Mouse (Mus musculus) CH12.LX (cell line): ENCODE measurements at regions not wholly inside any gene's neighbourhood (a gene's known extent, or its start where the extent isn't known, plus 50 kb on each side); places are given as distances from the start of the nearest gene placed in this dataset.

Source experiments
- DNase-seq: peaks from one replicate; pipeline ENCODE4 v3.0.0-alpha.2; 2013; ENCODE audit errors: extremely low read depth
- H3K27ac ChIP-seq: 2 replicates; pipeline ENCODE4 v1.5.1; 2012; ENCODE audit warnings: low read depth, mild to moderate bottlenecking, control low read depth, moderate library complexity; ENCODE audit not compliant: insufficient read depth
- H3K27me3 ChIP-seq: replicated peaks from 2 replicates; pipeline ENCODE3; 2012; ENCODE audit warnings: inconsistent platforms
- H3K36me3 ChIP-seq, 2 experiments: replicated peaks in 1 of 2; 2 replicates each; pipeline versions ENCODE3 to v1.6.1; 2012; ENCODE audit warnings: inconsistent platforms in 1 of 2, low read length in 1 of 2, mild to moderate bottlenecking in 1 of 2, mixed read lengths in 1 of 2, moderate library complexity in 1 of 2; ENCODE audit not compliant: control insufficient read depth in 1 of 2, insufficient read depth in 1 of 2
- H3K4me1 ChIP-seq, 2 experiments: 2 replicates each; pipeline ENCODE4 v1.6.1; 2012; ENCODE audit warnings: inconsistent platforms in 1 of 2, moderate library complexity in 1 of 2; ENCODE audit not compliant: insufficient read depth in 2 of 2, control insufficient read depth in 1 of 2
- H3K4me2 ChIP-seq: 2 replicates; pipeline ENCODE4 v1.6.1; 2012; ENCODE audit warnings: low read depth, mild to moderate bottlenecking, control low read depth; ENCODE audit not compliant: poor library complexity, insufficient read depth, severe bottlenecking
- H3K4me3 ChIP-seq, 3 experiments: fragments of 150-350 bp in 1 of 3; sonication (generic) in 1 of 3; replicated peaks in 1 of 3; 2 replicates each; pipeline versions ENCODE3 to v1.5.1; 2011 to 2012; ENCODE audit warnings: low read depth in 2 of 3, low read length in 2 of 3, mild to moderate bottlenecking in 2 of 3, moderate library complexity in 2 of 3, control low read depth in 1 of 3, improper control_type of control experiment in 1 of 3, inconsistent platforms in 1 of 3, mixed read lengths in 1 of 3; ENCODE audit not compliant: poor library complexity in 1 of 3
- H3K79me2 ChIP-seq: replicated peaks from 2 replicates; pipeline ENCODE4 v1.6.1; 2012; ENCODE audit warnings: mild to moderate bottlenecking, moderate library complexity; ENCODE audit not compliant: control insufficient read depth, poor library complexity, insufficient read depth, severe bottlenecking; ENCODE audit errors: extremely low read depth
- H3K9ac ChIP-seq: 2 replicates; pipeline ENCODE4 v1.6.1; 2012; ENCODE audit warnings: low read depth, mild to moderate bottlenecking, control low read depth, moderate library complexity; ENCODE audit not compliant: insufficient read depth
- H3K9me3 ChIP-seq: replicated peaks from 2 replicates; pipeline ENCODE3; 2012; ENCODE audit warnings: low read length, inconsistent platforms, mixed read lengths
- BHLHE40 ChIP-seq: IDR thresholded peaks from 2 replicates; pipeline ENCODE4 v1.6.1; 2011; ENCODE audit warnings: mild to moderate bottlenecking, low read depth, low read length, improper control_type of control experiment
- CHD2 ChIP-seq: IDR thresholded peaks from 2 replicates; pipeline ENCODE4 v1.6.1; 2011; ENCODE audit warnings: low read length, improper control_type of control experiment
- E2F4 ChIP-seq: IDR thresholded peaks from 2 replicates; pipeline ENCODE4 v1.6.1; 2011; ENCODE audit warnings: low read depth, low read length, improper control_type of control experiment; ENCODE audit not compliant: insufficient replicate concordance
- EP300 ChIP-seq: IDR thresholded peaks from 2 replicates; pipeline ENCODE4 v1.6.1; 2011; ENCODE audit warnings: low read length, improper control_type of control experiment
- ETS1 ChIP-seq: conservative IDR thresholded peaks from 2 replicates; pipeline ENCODE4 v1.6.1; 2012; ENCODE audit warnings: low read depth, mild to moderate bottlenecking, inconsistent platforms, low read length, improper control_type of control experiment, moderate library complexity
- IRF4 ChIP-seq: IDR thresholded peaks from 2 replicates; pipeline ENCODE4 v1.6.1; 2014; ENCODE audit warnings: low read depth, mild to moderate bottlenecking, inconsistent platforms, low read length, improper control_type of control experiment
- JUN ChIP-seq: IDR thresholded peaks from 2 replicates; pipeline ENCODE4 v1.6.1; 2011; ENCODE audit warnings: low read depth, mild to moderate bottlenecking, low read length, improper control_type of control experiment, moderate library complexity; ENCODE audit not compliant: insufficient read depth
- KAT2A ChIP-seq: IDR thresholded peaks from 2 replicates; pipeline ENCODE4 v1.6.1; 2012; ENCODE audit warnings: low read length, improper control_type of control experiment, inconsistent platforms; ENCODE audit not compliant: insufficient replicate concordance
- MAFK ChIP-seq: IDR thresholded peaks from 2 replicates; pipeline ENCODE4 v1.6.1; 2011; ENCODE audit warnings: low read length, improper control_type of control experiment; ENCODE audit not compliant: insufficient replicate concordance
- NELFE ChIP-seq: IDR thresholded peaks from 2 replicates; pipeline ENCODE4 v1.6.1; 2011; ENCODE audit warnings: low read depth, low read length, improper control_type of control experiment
- NRF1 ChIP-seq: IDR thresholded peaks from 2 replicates; pipeline ENCODE4 v1.6.1; 2014; ENCODE audit warnings: low read depth, mild to moderate bottlenecking, inconsistent platforms, low read length, improper control_type of control experiment, moderate library complexity
- POLR2AphosphoS2 ChIP-seq: IDR thresholded peaks from 2 replicates; pipeline ENCODE4 v1.6.1; 2011; ENCODE audit warnings: low read depth, low read length, improper control_type of control experiment
- RAD21 ChIP-seq: IDR thresholded peaks from 2 replicates; pipeline ENCODE4 v1.6.1; 2011; ENCODE audit warnings: low read depth, mild to moderate bottlenecking, low read length, improper control_type of control experiment, moderate library complexity
- RCOR1 ChIP-seq: conservative IDR thresholded peaks from 2 replicates; pipeline ENCODE4 v1.6.1; 2012; ENCODE audit warnings: low read depth, mild to moderate bottlenecking, inconsistent platforms, low read length, improper control_type of control experiment
- SIN3A ChIP-seq: IDR thresholded peaks from 2 replicates; pipeline ENCODE4 v1.6.1; 2012; ENCODE audit warnings: low read length, improper control_type of control experiment, inconsistent platforms
- SMC3 ChIP-seq: IDR thresholded peaks from 2 replicates; pipeline ENCODE4 v1.6.1; 2011; ENCODE audit warnings: low read depth, low read length, improper control_type of control experiment
- TBP ChIP-seq: conservative IDR thresholded peaks from 2 replicates; pipeline ENCODE4 v1.6.1; 2011; ENCODE audit warnings: low read depth, low read length, improper control_type of control experiment
- USF1 ChIP-seq: IDR thresholded peaks from 2 replicates; pipeline ENCODE4 v1.6.1; 2014; ENCODE audit warnings: low read depth, mild to moderate bottlenecking, inconsistent platforms, low read length, improper control_type of control experiment
- ZNF384 ChIP-seq: IDR thresholded peaks from 2 replicates; pipeline ENCODE4 v1.6.1; 2012; ENCODE audit warnings: low read depth, low read length, improper control_type of control experiment, inconsistent platforms
- dilution Hi-C: fragments of 300-500 bp; cut with MboI; formaldehyde crosslinking; loops from 2 replicates; pipeline ENCODE4 v1.14.3; 2020; ENCODE audit warnings: low sequenced_read_pairs; ENCODE audit not compliant: extremely low pct_unique_long_range_greater_than_20kb, extremely low pct_ligation_motif_present
- in situ Hi-C: fragments of 300-500 bp; cut with MboI; formaldehyde crosslinking; loops from 3 replicates; pipeline ENCODE4 v1.14.3; 2019; ENCODE audit warnings: low sequenced_read_pairs, low pct_ligation_motif_present, low pct_unique_long_range_greater_than_20kb, mixed read lengths

DNA sequence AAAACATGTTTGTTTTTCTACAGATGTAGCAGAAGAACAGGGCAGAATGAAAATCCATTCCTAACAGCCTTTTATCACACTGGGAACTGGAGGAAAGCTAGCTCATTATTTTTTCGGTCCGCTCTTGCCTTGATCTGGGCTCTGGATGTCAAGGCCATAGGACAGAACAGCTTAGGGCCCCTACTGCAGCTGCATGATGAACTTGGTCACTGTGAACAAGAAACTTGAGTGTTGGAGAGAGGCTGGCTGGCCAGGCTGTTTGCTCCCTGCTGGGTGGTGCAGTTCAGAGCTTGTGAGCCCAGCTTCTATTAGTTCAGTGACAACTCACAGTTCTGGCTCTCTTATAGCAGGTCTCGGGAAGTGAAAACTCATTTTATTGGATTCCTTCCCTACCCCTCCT is 70.2 kb upstream of the Prlr start:
- in situ Hi-C loops (no loop called here), dilution Hi-C loops (no loop called here)
- Histone ChIP-seq H3K27ac (no peak overlapping the region), H3K9ac (no peak overlapping the region), H3K36me3 (no peaks in the 10 kb centered on the region), H3K4me3 (no peak overlapping the region), H3K9me3 (no peaks in the 10 kb centered on the region), H3K79me2 (no peaks in the 10 kb centered on the region), H3K27me3 (no peaks in the 10 kb centered on the region), H3K4me2 (no peak overlapping the region), H3K4me1 (no peaks in the 10 kb centered on the region)
- TF ChIP-seq RAD21 = no peak
- TF ChIP-seq E2F4 = no peak
- no peak for TF ChIP-seq RCOR1
- no peak for TF ChIP-seq ETS1
- TF ChIP-seq ZNF384 = no peak
- TF ChIP-seq MAFK = no peak
- no peak for TF ChIP-seq SIN3A
- no peak for TF ChIP-seq KAT2A
- no peak for TF ChIP-seq IRF4
- no peak for TF ChIP-seq BHLHE40
- TF ChIP-seq SMC3 = no peak
- no peak for TF ChIP-seq NRF1
- no peak for TF ChIP-seq EP300
- no peak for TF ChIP-seq POLR2AphosphoS2
- TF ChIP-seq NELFE = no peak
- TF ChIP-seq USF1 = no peak
- TF ChIP-seq CHD2 = no peak
- no peak for TF ChIP-seq TBP
- TF ChIP-seq JUN = no peak
- DNase-seq = no peak
